Mouse (Mus musculus) limb, embryonic 11.5 days (tissue): ENCODE results near the gene Wnt10b. TPM values are rescaled to one million over a fixed set of nuclear protein-coding genes. Genes with fewer than 3 reads are reported as not detected.
A peak's percentile ranks its signal among the peaks of the same experiment; 100 is the strongest.

Experiments used
- ATAC-seq: fragments of 200-750 bp; cut with Nextera tagmentation; 2 replicates; pipeline ENCODE4 v1.8.0; 2017; ENCODE audit warnings: low read depth; ENCODE audit not compliant: insufficient number of reproducible peaks, low FRiP score, low TSS enrichment
- DNase-seq: peaks from one replicate; pipeline ENCODE4 v3.0.0-alpha.2; 2015; ENCODE audit warnings: low spot score
- H3K27ac ChIP-seq: fragments of 300-500 bp; sonication (generic); replicated peaks from 2 replicates; pipeline ENCODE4 v1.5.1; 2014; ENCODE audit warnings: low read depth, mild to moderate bottlenecking, low read length
- H3K27me3 ChIP-seq: fragments of 300-500 bp; sonication (generic); 2 replicates; pipeline ENCODE4 v1.6.1; 2014; ENCODE audit warnings: mild to moderate bottlenecking, low read length, mixed read lengths; ENCODE audit not compliant: control insufficient read depth, insufficient read depth
- H3K36me3 ChIP-seq: fragments of 300-500 bp; sonication (generic); 2 replicates; pipeline ENCODE4 v1.6.1; 2014; ENCODE audit warnings: mild to moderate bottlenecking, low read length, moderate library complexity, mixed read lengths; ENCODE audit not compliant: control insufficient read depth, insufficient read depth
- H3K4me1 ChIP-seq: fragments of 300-500 bp; sonication (generic); 2 replicates; pipeline ENCODE4 v1.6.1; 2014; ENCODE audit warnings: low read length, mixed read lengths; ENCODE audit not compliant: control insufficient read depth, insufficient read depth
- H3K4me2 ChIP-seq: fragments of 300-500 bp; sonication (generic); 2 replicates; pipeline ENCODE4 v1.6.1; 2014; ENCODE audit warnings: low read depth, mild to moderate bottlenecking, moderate library complexity; ENCODE audit not compliant: severe bottlenecking
- H3K4me3 ChIP-seq: fragments of 300-500 bp; sonication (generic); 2 replicates; pipeline ENCODE4 v1.5.1; 2014; ENCODE audit warnings: low read depth, low read length
- H3K9ac ChIP-seq: fragments of 300-500 bp; sonication (generic); 2 replicates; pipeline ENCODE4 v1.6.1; 2014; ENCODE audit warnings: mild to moderate bottlenecking, low read length
- H3K9me3 ChIP-seq: fragments of 300-500 bp; sonication (generic); 2 replicates; pipeline ENCODE4 v1.6.1; 2016; ENCODE audit warnings: low read length; ENCODE audit not compliant: control insufficient read depth
- WGBS: fragments of 180-500 bp; shearing (Covaris S2); extraction: QIAGEN DNeasy Blood & Tissue Kit; methylation state at CpG from one replicate; pipeline ENCODE4 v1.1.7; 2014; 5-methylcytosine and 5-hydroxymethylcytosine counted together
- polyA plus RNA-seq: library from polyadenylated mRNA; unstranded; fragments of >200 nt; fragmentation: Nextera tagmentation; extraction: Ambion mirVana; gene quantifications from 2 replicates; pipeline ENCODE4 v1.2.1, GENCODE M21; 2014

Wnt10b gene
- polyA plus RNA-seq, 1 experiment from 2014 or later: 0.81 TPM

- no peaks in the 10 kb centered on the region for H3K9me3 ChIP-seq
- no peaks in the 10 kb centered on the region for H3K36me3 ChIP-seq
- peaks cover 71% of the 10 kb centered on the region for H3K27me3 ChIP-seq
- H3K4me2 ChIP-seq: peak overlapping the region; percentile 33
- H3K9ac ChIP-seq: 0 out of 2 replicates have a peak overlapping the region, but pooled peaks have one; percentile 19
- ATAC-seq: no peak
- peaks cover 16% of the 10 kb centered on the region for H3K4me1 ChIP-seq
- H3K27ac ChIP-seq: no peak overlapping the region
- peak; percentile 58 for DNase-seq
- WGBS: under 1% methylated on average over 36 of the region's 36 CpGs
- peak overlapping the region; percentile 21 for H3K4me3 ChIP-seq
Observed at GRCm38 (mm10) chr15:98772511-98773211, 5.3 kb downstream of the Wnt10b start.

- H3K4me3 ChIP-seq: peak overlapping the region; percentile 21; the same call in 1 of the 2 replicates
- no peak for DNase-seq
- peaks cover 64% of the 10 kb centered on the region for H3K27me3 ChIP-seq
- no peaks in the 10 kb centered on the region for H3K9me3 ChIP-seq
- WGBS: 6% methylated on average over 12 of the region's 12 CpGs
- H3K4me2 ChIP-seq: peak overlapping the region; percentile 33; the same call in 1 of the 2 replicates
- no peak overlapping the region for H3K27ac ChIP-seq
- no peaks in the 10 kb centered on the region for H3K36me3 ChIP-seq
- no peak overlapping the region for H3K9ac ChIP-seq
- no peak for ATAC-seq
- H3K4me1 ChIP-seq: peaks cover 16% of the 10 kb centered on the region
Observed at GRCm38 (mm10) chr15:98771813-98772425, 6.0 kb downstream of the Wnt10b start.

GRCm38 (mm10) chr15:98768259-98768658 lies 9.7 kb downstream of the Wnt10b start:
- 22% methylated on average over 5 of the region's 5 CpGs for WGBS
- no peak overlapping the region for H3K4me3 ChIP-seq
- H3K4me2 ChIP-seq: no peak overlapping the region
- no peak overlapping the region for H3K9ac ChIP-seq
- peaks cover 31% of the 10 kb centered on the region for H3K27me3 ChIP-seq
- no peak for DNase-seq
- H3K27ac ChIP-seq: no peak overlapping the region
- H3K36me3 ChIP-seq: no peaks in the 10 kb centered on the region
- peaks cover 12% of the 10 kb centered on the region for H3K4me1 ChIP-seq
- no peaks in the 10 kb centered on the region for H3K9me3 ChIP-seq
- no peak for ATAC-seq

- H3K9ac ChIP-seq: no peak overlapping the region
- 67% methylated on average over 4 of the region's 4 CpGs for WGBS
Observed at GRCm38 (mm10) chr15:98765929-98766328, 12.0 kb downstream of the Wnt10b start.

GRCm38 (mm10) chr15:98762670-98763529 lies 15.1 kb downstream of the Wnt10b start, which contains the start of gene Arf3:
TSS of gene Arf3 (minus strand) at chr15:98763214.
- peaks cover 15% of the 10 kb centered on the region for H3K4me1 ChIP-seq
- H3K4me2 ChIP-seq: peak within 1 kb of the TSS; percentile 81
- no peaks in the 10 kb centered on the region for H3K9me3 ChIP-seq
- DNase-seq: peak; percentile 98
- peak within 1 kb of the TSS; percentile 73 for H3K27ac ChIP-seq
- peaks cover 2% of the 10 kb centered on the region; the same call in 1 of the 2 replicates for H3K36me3 ChIP-seq
- peak within 1 kb of the TSS; percentile 99 for H3K4me3 ChIP-seq
- WGBS: under 1% methylated on average over 75 of the region's 76 CpGs
- peak; percentile 89 for ATAC-seq
- H3K27me3 ChIP-seq: peaks cover 4% of the 10 kb centered on the region; the same call in 1 of the 2 replicates
- peak within 1 kb of the TSS; percentile 83 for H3K9ac ChIP-seq

More at GRCm38 (mm10) chr15:98765929-98766328, 12.0 kb downstream of the Wnt10b start:
- Histone ChIP-seq H3K9me3 (no peaks in the 10 kb centered on the region), H3K27me3 (peaks cover 8% of the 10 kb centered on the region), H3K27ac (no peak overlapping the region), H3K4me1 (peaks cover 15% of the 10 kb centered on the region), H3K4me3 (no peak overlapping the region), H3K36me3 (no peaks in the 10 kb centered on the region), H3K4me2 (no peak overlapping the region)
- no peak for ATAC-seq
- DNase-seq: no peak

GRCm38 (mm10) chr15:98762201-98762621 lies 15.7 kb downstream of the Wnt10b start:
- Histone ChIP-seq H3K9ac (peak overlapping the region; percentile 83), H3K27me3 (peaks cover 4% of the 10 kb centered on the region; the same call in 1 of the 2 replicates), H3K4me3 (peak overlapping the region; percentile 99), H3K9me3 (no peaks in the 10 kb centered on the region), H3K36me3 (peaks cover 2% of the 10 kb centered on the region; the same call in 1 of the 2 replicates), H3K4me2 (peak overlapping the region; percentile 81), H3K4me1 (peaks cover 15% of the 10 kb centered on the region), H3K27ac (peak overlapping the region; percentile 73)
- under 1% methylated on average over 21 of the region's 24 CpGs for WGBS
- peak; percentile 72 for ATAC-seq
- peak; percentile 80 for DNase-seq

- no peak overlapping the region for H3K9ac ChIP-seq
- DNase-seq (no peak), ATAC-seq (no peak)
- H3K27me3 ChIP-seq: no peaks in the 10 kb centered on the region
- peaks cover 2% of the 10 kb centered on the region; the same call in 1 of the 2 replicates for H3K36me3 ChIP-seq
- 89% methylated on average over 2 of the region's 2 CpGs for WGBS
- no peak overlapping the region for H3K4me3 ChIP-seq
- H3K27ac ChIP-seq: no peak overlapping the region
- H3K9me3 ChIP-seq: no peaks in the 10 kb centered on the region
- H3K4me2 ChIP-seq: no peak overlapping the region
- no peaks in the 10 kb centered on the region for H3K4me1 ChIP-seq
Observed at GRCm38 (mm10) chr15:98754125-98754524, 23.8 kb downstream of the Wnt10b start.

- Histone ChIP-seq H3K9ac (no peak overlapping the region), H3K4me2 (no peak overlapping the region), H3K4me1 (no peaks in the 10 kb centered on the region), H3K27me3 (no peaks in the 10 kb centered on the region), H3K27ac (no peak overlapping the region), H3K9me3 (no peaks in the 10 kb centered on the region), H3K36me3 (no peaks in the 10 kb centered on the region), H3K4me3 (no peak overlapping the region)
- DNase-seq (no peak), ATAC-seq (no peak)
- WGBS: 81% methylated on average over 8 of the region's 8 CpGs
Observed at GRCm38 (mm10) chr15:98753021-98753423, 24.9 kb downstream of the Wnt10b start.
